Mouse (Mus musculus) myocyte (in vitro differentiated cells): ENCODE results near the gene Tomm40l. TPM values are rescaled to one million over a fixed set of nuclear protein-coding genes. Genes with fewer than 3 reads are reported as not detected.

Experiments used
- H3K27me3 ChIP-seq: one replicate; pipeline ENCODE4 v1.6.1; 2011; ENCODE audit not compliant: control insufficient read depth, insufficient read depth, insufficient read length
- H3K36me3 ChIP-seq: one replicate; pipeline ENCODE4 v1.6.1; 2011; ENCODE audit not compliant: control insufficient read depth, insufficient read depth
- H3K4me2 ChIP-seq: one replicate; pipeline ENCODE4 v1.6.1; 2011; ENCODE audit warnings: low read depth, control low read depth
- H3K4me3 ChIP-seq: one replicate; pipeline ENCODE4 v1.5.1; 2011; ENCODE audit warnings: mild to moderate bottlenecking, control low read depth, moderate library complexity
- H3K79me2 ChIP-seq: one replicate; pipeline ENCODE4 v1.6.1; 2011; ENCODE audit not compliant: control insufficient read depth, insufficient read depth
- H3ac ChIP-seq: one replicate; pipeline ENCODE4 v1.6.1; 2011; ENCODE audit not compliant: control insufficient read depth, insufficient read length
- CEBPB ChIP-seq: IDR thresholded peaks from 2 replicates; pipeline ENCODE4 v1.6.1; 2011; ENCODE audit warnings: mild to moderate bottlenecking, moderate library complexity; ENCODE audit not compliant: poor library complexity, insufficient read depth, severe bottlenecking
- E2F4 ChIP-seq: IDR thresholded peaks from one replicate; pipeline ENCODE4 v1.6.1; 2011; ENCODE audit warnings: mild to moderate bottlenecking, control low read depth, moderate library complexity; ENCODE audit not compliant: insufficient read depth
- MAX ChIP-seq: IDR thresholded peaks from one replicate; pipeline ENCODE4 v1.6.1; 2011; ENCODE audit warnings: low read depth, mild to moderate bottlenecking, control low read depth
- MYOD1 ChIP-seq, 3 experiments: IDR thresholded peaks; one replicate each; pipeline ENCODE4 v1.6.1; 2011; ENCODE audit warnings: control low read depth in 2 of 3, low read depth in 2 of 3, mild to moderate bottlenecking in 2 of 3, moderate library complexity in 1 of 3; ENCODE audit not compliant: insufficient read length in 2 of 3, control insufficient read depth in 1 of 3
- MYOG ChIP-seq, 3 experiments: IDR thresholded peaks; one replicate each; pipeline ENCODE4 v1.6.1; 2011; ENCODE audit warnings: control low read depth in 2 of 3, low read depth in 2 of 3, mild to moderate bottlenecking in 2 of 3; ENCODE audit not compliant: insufficient read length in 2 of 3, control insufficient read depth in 1 of 3, insufficient read depth in 1 of 3
- POLR2A ChIP-seq: IDR thresholded peaks from one replicate; pipeline ENCODE4 v1.6.1; 2011; ENCODE audit warnings: low read depth, mild to moderate bottlenecking, control low read depth, moderate library complexity; ENCODE audit not compliant: insufficient read length
- POLR2AphosphoS2 ChIP-seq: IDR thresholded peaks from one replicate; pipeline ENCODE4 v1.6.1; 2011; ENCODE audit warnings: low read depth, control low read depth; ENCODE audit not compliant: insufficient read length
- REST ChIP-seq: IDR thresholded peaks from one replicate; pipeline ENCODE4 v1.6.1; 2011; ENCODE audit warnings: mild to moderate bottlenecking, control low read depth, moderate library complexity; ENCODE audit not compliant: insufficient read depth, insufficient read length
- SRF ChIP-seq: IDR thresholded peaks from one replicate; pipeline ENCODE4 v1.6.1; 2011; ENCODE audit warnings: low read depth; ENCODE audit not compliant: control insufficient read depth, insufficient read length
- TCF12 ChIP-seq: IDR thresholded peaks from one replicate; pipeline ENCODE4 v1.6.1; 2011; ENCODE audit warnings: mild to moderate bottlenecking, control low read depth; ENCODE audit not compliant: poor library complexity, insufficient read depth, severe bottlenecking
- TCF3 ChIP-seq: IDR thresholded peaks from one replicate; pipeline ENCODE4 v1.6.1; 2011; ENCODE audit warnings: low read depth, control low read depth; ENCODE audit not compliant: insufficient read length
- USF1 ChIP-seq: IDR thresholded peaks from one replicate; pipeline ENCODE4 v1.6.1; 2011; ENCODE audit warnings: low read depth, mild to moderate bottlenecking, control low read depth, moderate library complexity
- polyA plus RNA-seq: library from polyadenylated mRNA; unstranded; fragments of >200 nt; fragmentation: generic; extraction: Trizol; gene quantifications from one replicate; pipeline ENCODE4 v1.2.1, GENCODE M21; 2012; ENCODE audit warnings: missing spikeins

The Tomm40l gene
- polyA plus RNA-seq, 1 experiment = 49.4 TPM

DNA sequence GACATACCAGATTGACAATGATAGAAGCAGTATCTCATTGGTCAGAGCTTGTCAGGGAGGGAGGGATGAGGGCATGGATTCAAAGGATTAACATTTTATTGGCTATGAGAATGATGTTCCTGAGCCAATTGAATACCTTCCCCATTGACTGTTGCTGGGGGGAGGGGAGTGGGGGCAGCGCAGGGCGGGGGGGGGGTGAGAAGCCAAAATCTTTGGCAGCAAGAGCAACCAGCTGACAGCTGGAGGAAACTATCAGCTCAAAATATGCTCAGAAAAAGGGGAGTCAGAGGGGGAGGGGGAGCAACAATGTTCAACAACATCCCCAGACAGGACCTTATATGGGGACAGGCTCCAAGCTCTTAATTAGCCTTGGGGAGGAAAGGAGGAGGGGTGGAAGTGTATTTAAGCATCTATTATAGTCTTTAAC lies 40.9 kb upstream of the Tomm40l start:
- Histone ChIP-seq H3K4me3 (peak overlapping the region; percentile 1), H3ac (no peak overlapping the region), H3K79me2 (no peaks in the 10 kb centered on the region), H3K36me3 (no peaks in the 10 kb centered on the region), H3K4me2 (peak overlapping the region; percentile 96), H3K27me3 (no peaks in the 10 kb centered on the region)
- TF ChIP-seq TCF12 = no peak
- no peak for TF ChIP-seq MAX
- no peak for TF ChIP-seq USF1
- TF ChIP-seq POLR2AphosphoS2 = no peak
- TF ChIP-seq CEBPB = no peak
- peak; percentile 54 for TF ChIP-seq SRF
- TF ChIP-seq REST = no peak
- no peak for TF ChIP-seq E2F4

DNA sequence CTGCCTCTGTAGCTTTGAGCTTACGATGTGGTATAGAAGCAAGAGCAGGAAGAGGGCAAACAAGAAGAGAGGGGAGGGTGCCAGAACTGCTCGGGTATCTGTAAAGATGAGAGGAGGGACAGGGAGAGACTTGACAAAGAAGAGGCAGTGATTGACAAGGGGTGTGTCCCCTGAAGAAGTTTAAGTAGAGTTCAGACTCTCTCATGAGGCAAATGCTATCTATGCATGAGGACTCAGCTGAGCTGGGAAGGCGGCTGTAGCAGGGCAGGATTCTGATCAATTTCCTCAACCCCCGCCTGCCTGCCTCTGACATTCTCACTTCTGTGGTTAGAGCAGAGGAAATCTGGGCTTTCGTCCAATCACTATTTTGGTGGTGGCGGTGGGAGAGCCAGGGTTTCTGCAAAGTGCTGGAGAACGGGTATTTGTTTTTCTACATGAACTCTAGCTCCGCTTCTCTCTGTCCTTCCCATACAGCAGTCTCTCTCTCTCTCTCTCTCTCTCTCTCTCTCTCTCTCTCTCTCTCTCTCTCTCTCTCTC lies 40.3 kb upstream of the Tomm40l start:
- no peaks in the 10 kb centered on the region for H3K79me2 ChIP-seq
- H3K4me2 ChIP-seq = peak overlapping the region; percentile 96
- no peaks in the 10 kb centered on the region for H3K27me3 ChIP-seq
- no peak for TF ChIP-seq TCF12
- peak overlapping the region; percentile 1 for H3K4me3 ChIP-seq
- no peak overlapping the region for H3ac ChIP-seq
- H3K36me3 ChIP-seq = no peaks in the 10 kb centered on the region

DNA sequence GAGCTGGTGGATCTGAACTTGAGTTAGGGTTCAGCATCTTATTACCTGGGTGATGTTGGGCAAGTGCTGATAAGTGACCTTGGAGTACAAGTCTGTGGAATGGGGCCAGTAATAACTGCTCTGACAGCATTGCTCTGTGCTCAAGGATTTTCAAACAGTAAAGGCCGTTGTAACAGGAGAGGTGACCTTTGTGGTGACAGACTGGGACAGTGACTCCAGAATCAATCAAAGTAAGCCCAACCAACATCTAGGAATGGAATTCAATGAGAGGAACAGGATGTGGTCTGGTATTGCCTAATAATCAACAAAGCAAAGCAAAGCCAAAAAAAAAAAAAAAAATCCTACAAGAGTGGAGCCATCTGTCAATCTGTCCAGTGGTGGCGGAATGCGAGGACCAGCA lies 38.0 kb upstream of the Tomm40l start:
- no peaks in the 10 kb centered on the region for H3K27me3 ChIP-seq
- no peaks in the 10 kb centered on the region for H3K79me2 ChIP-seq
- H3ac ChIP-seq = no peak overlapping the region
- no peak overlapping the region for H3K4me2 ChIP-seq
- TF ChIP-seq CEBPB (no peak), E2F4 (no peak), MYOD1 (IDR thresholded peaks at IDR 0.05; ENCODE audit: control insufficient read depth in 1 of 3, insufficient read length in 2 of 3, low read depth in 2 of 3) (no peak)
- H3K36me3 ChIP-seq = no peaks in the 10 kb centered on the region
- no peak overlapping the region for H3K4me3 ChIP-seq

DNA sequence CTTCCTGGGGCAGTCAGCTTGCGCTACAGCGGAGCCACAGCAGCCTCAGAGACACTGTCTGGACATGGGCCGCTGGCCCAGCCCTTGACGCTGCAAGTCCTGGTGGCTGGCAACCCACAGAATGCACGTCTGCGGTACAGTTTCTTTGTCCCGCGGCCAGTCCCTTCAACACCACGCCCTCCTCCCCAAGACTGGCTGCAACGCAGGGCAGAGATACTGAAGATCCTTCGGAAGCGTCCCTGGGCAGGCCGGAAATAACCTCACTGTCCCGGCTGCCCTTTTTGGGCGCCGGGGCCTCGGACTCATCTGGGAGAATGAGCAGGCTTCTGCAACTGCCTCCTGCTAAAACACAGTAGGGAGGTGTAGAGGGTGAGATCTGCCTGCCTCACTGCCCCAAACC lies 36.6 kb upstream of the Tomm40l start:
- H3K27me3 ChIP-seq = no peaks in the 10 kb centered on the region
- no peak overlapping the region for H3K4me2 ChIP-seq
- no peak overlapping the region for H3ac ChIP-seq
- H3K36me3 ChIP-seq = no peaks in the 10 kb centered on the region
- H3K79me2 ChIP-seq = no peaks in the 10 kb centered on the region
- no peak overlapping the region for H3K4me3 ChIP-seq
- no peak for TF ChIP-seq POLR2AphosphoS2
- TF ChIP-seq MAX = no peak
- no peak for TF ChIP-seq REST
- no peak for TF ChIP-seq TCF3
- TF ChIP-seq MYOD1 (IDR thresholded peaks at IDR 0.05; ENCODE audit: control insufficient read depth in 1 of 3, insufficient read length in 2 of 3, low read depth in 2 of 3) = no peak
- no peak for TF ChIP-seq USF1
- TF ChIP-seq POLR2A = no peak
- TF ChIP-seq SRF = no peak
- TF ChIP-seq CEBPB = no peak
- no peak for TF ChIP-seq E2F4
- no peak for TF ChIP-seq MYOG (IDR thresholded peaks at IDR 0.05; ENCODE audit: control insufficient read depth in 1 of 3, insufficient read depth in 1 of 3, insufficient read length in 2 of 3, low read depth in 2 of 3)
- TF ChIP-seq TCF12 = no peak

DNA sequence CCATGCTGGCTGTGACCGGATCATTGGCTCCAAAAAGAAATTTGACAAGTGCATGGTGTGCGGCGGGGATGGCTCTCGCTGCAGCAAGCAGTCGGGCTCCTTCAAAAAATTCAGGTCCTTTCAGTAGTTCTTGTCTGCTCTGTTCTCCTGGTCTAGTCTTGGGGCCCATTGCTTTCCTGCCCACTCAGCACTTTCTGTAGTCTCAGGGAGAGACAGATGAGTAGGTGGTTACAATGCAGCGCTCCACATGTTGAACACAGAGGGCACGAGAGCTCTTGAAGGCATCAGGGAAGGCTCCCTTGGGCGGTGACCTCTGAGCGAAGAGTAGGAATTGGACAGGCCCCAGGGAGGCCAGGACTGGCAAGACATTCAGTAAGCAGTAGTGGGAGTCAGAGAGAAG lies 35.5 kb upstream of the Tomm40l start:
- no peaks in the 10 kb centered on the region for H3K36me3 ChIP-seq
- H3K27me3 ChIP-seq = no peaks in the 10 kb centered on the region
- H3K79me2 ChIP-seq = no peaks in the 10 kb centered on the region
- no peak overlapping the region for H3K4me2 ChIP-seq
- H3ac ChIP-seq = no peak overlapping the region
- H3K4me3 ChIP-seq = no peak overlapping the region
- TF ChIP-seq POLR2AphosphoS2 = no peak

DNA sequence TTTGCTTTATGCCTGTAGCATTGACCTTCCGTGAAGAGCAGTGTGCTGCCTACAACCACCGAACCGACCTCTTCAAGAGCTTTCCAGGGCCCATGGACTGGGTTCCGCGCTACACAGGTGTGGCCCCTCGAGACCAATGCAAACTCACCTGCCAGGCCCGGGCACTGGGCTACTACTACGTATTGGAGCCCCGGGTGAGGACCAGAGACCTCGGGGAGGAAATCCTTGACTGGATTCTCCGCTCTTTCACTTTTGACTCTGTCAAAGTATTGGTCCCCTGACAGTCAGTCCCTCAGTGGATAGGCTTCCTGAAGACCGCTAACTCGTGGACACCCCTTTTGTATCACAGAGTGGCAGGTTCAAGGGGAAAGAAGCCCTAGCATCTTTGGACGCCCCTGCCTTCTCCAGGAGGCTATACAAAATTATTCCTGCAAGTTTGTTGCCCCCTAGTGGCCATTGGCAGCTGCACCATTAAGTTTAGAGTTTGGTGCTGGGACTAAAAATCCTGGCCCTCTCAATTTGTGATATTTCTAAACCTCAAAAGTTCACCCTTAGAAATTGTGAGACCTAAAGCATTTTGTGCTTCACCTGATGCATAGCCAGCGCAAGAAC lies 34.7 kb upstream of the Tomm40l start:
- Histone ChIP-seq H3K36me3 (no peaks in the 10 kb centered on the region), H3K4me2 (no peak overlapping the region), H3K79me2 (no peaks in the 10 kb centered on the region), H3K4me3 (no peak overlapping the region), H3K27me3 (no peaks in the 10 kb centered on the region), H3ac (no peak overlapping the region)
- no peak for TF ChIP-seq MAX
- TF ChIP-seq POLR2A = no peak
- TF ChIP-seq CEBPB = no peak
- TF ChIP-seq E2F4 = no peak
- TF ChIP-seq MYOD1 (IDR thresholded peaks at IDR 0.05; ENCODE audit: control insufficient read depth in 1 of 3, insufficient read length in 2 of 3, low read depth in 2 of 3) = no peak
- TF ChIP-seq MYOG (IDR thresholded peaks at IDR 0.05; ENCODE audit: control insufficient read depth in 1 of 3, insufficient read depth in 1 of 3, insufficient read length in 2 of 3, low read depth in 2 of 3) = no peak
- TF ChIP-seq TCF3 = no peak
- no peak for TF ChIP-seq REST
- TF ChIP-seq USF1 = no peak
- no peak for TF ChIP-seq TCF12
- TF ChIP-seq SRF = no peak
- TF ChIP-seq POLR2AphosphoS2 = no peak
